Mouse (Mus musculus): ENCODE measurements at regions not wholly inside any gene's neighbourhood (a gene's known extent, or its start where the extent isn't known, plus 50 kb on each side); places are given as distances from the start of the nearest gene placed in this dataset.
A peak's percentile ranks its signal among the peaks of the same experiment; 100 is the strongest.

- Histone ChIP-seq H3K27me3 (ENCODE audit: insufficient read depth, low read length) (no peaks in the 10 kb centered on the region), H3K9ac (replicated peaks; ENCODE audit: low read length, poor library complexity, severe bottlenecking) (no peak overlapping the region)
- 95% methylated on average over 4 of the region's 4 CpGs for whole genome bisulfite sequencing
Measured at GRCm38 (mm10) chr13:101931264-101931663, 163.2 kb upstream of the Pik3r1 start.

DNA sequence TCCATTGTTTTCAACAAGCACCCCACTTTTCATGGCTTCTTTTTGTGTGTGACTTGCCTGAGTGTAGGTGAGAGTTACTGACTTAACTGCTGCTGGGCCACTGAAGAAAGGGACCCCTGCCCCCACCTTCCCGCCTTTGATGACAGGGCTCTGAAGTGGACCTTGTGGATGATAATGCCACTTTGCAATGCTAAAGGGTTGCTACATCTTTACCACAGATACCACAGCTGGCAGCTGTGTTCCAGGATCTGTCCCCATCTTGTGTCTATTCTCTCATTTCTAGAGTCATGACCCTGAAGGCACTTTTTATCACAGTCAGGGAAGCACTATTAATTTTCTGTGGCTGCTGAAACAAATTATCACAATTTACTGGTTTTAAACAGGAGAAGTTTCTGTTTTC, 163.9 kb upstream of the Pik3r1 start:
- no peaks in the 10 kb centered on the region for H3K9me3 ChIP-seq (ENCODE audit: low read length)
- DNase-seq (ENCODE audit: low spot score): no peak

More at GRCm38 (mm10) chr13:101931264-101931663, 163.2 kb upstream of the Pik3r1 start:
- ATAC-seq (ENCODE audit: low FRiP score) (no peak), DNase-seq (ENCODE audit: low spot score) (no peak)
- no peak for TF ChIP-seq CTCF (IDR thresholded peaks at IDR 0.05)
- H3K4me3 ChIP-seq (ENCODE audit: low read depth, low read length): no peak overlapping the region
- H3K9me3 ChIP-seq (ENCODE audit: low read length): no peaks in the 10 kb centered on the region
- no peaks in the 10 kb centered on the region for H3K4me1 ChIP-seq (ENCODE audit: insufficient read depth, low read length)
- H3K36me3 ChIP-seq (ENCODE audit: insufficient read depth, low read length): no peaks in the 10 kb centered on the region
- H3K4me2 ChIP-seq (ENCODE audit: low read depth, low read length, poor library complexity, severe bottlenecking): no peak overlapping the region
- no peak overlapping the region for H3K27ac ChIP-seq (ENCODE audit: low read depth, low read length)

DNA sequence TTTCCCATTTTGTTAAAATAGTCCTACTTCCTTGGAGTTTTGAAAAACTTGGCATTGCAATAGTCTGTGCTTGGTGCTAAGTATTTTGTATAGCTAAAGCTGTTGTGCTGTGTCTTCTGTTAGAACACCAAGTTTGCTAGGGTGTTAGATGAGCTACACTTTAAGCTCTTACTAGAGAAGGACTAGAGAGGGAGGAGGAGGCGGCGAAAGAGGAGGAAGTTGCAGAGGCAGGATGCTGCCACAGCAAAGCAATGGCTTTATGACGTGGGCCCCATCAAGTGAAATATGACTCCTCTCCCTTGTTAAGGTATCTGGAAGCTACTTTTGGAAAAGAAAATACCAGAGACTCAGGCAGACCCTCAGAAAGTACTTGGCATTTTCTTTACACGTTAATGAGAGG, 167.8 kb upstream of the Pik3r1 start:
- Histone ChIP-seq H3K36me3 (ENCODE audit: insufficient read depth, low read length) (no peaks in the 10 kb centered on the region), H3K9me3 (ENCODE audit: low read length) (no peaks in the 10 kb centered on the region), H3K4me1 (ENCODE audit: insufficient read depth, low read length) (no peaks in the 10 kb centered on the region), H3K27me3 (ENCODE audit: insufficient read depth, low read length) (no peaks in the 10 kb centered on the region), H3K27ac (ENCODE audit: low read depth, low read length) (no peak overlapping the region), H3K4me3 (ENCODE audit: low read depth, low read length) (no peak overlapping the region), H3K9ac (replicated peaks; ENCODE audit: low read length, poor library complexity, severe bottlenecking) (no peak overlapping the region), H3K4me2 (ENCODE audit: low read depth, low read length, poor library complexity, severe bottlenecking) (no peak overlapping the region)
- no peak for ATAC-seq (ENCODE audit: low FRiP score)
- WGBS: 66% methylated on average over 4 of the region's 4 CpGs
- DNase-seq (ENCODE audit: low spot score): no peak
- no peak for TF ChIP-seq CTCF (IDR thresholded peaks at IDR 0.05)

More for the DNA sequence above, 163.9 kb upstream of the Pik3r1 start:
- H3K27ac ChIP-seq (ENCODE audit: low read depth, low read length): no peak overlapping the region
- no peaks in the 10 kb centered on the region for H3K36me3 ChIP-seq (ENCODE audit: insufficient read depth, low read length)
- no peak overlapping the region for H3K4me2 ChIP-seq (ENCODE audit: low read depth, low read length, poor library complexity, severe bottlenecking)
- ATAC-seq (ENCODE audit: low FRiP score): no peak
- H3K9ac ChIP-seq (replicated peaks; ENCODE audit: low read length, poor library complexity, severe bottlenecking): no peak overlapping the region
- no peaks in the 10 kb centered on the region for H3K4me1 ChIP-seq (ENCODE audit: insufficient read depth, low read length)
- no peaks in the 10 kb centered on the region for H3K27me3 ChIP-seq (ENCODE audit: insufficient read depth, low read length)
- TF ChIP-seq CTCF (IDR thresholded peaks at IDR 0.05): no peak
- no peak overlapping the region for H3K4me3 ChIP-seq (ENCODE audit: low read depth, low read length)
- WGBS: 81% methylated on average over 1 of the region's 1 CpGs

DNA sequence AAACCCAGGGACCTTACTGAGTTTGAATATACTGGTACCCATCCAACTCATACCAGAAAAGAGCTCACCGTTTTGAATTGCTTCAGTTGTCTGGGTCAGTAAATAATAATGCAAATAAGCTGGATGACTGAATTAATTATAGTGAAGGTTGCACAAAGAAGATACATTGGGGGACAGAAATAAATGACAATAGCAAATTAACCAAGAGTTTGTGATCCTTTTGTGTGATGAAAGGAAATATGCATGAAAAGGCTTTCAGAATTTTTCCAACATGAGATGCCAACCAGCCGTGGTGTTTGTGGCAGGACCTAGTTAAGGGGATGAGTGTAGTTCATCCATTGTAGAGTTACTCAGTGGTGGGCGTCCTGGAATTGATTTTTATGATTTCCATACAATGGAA, 186.5 kb upstream of the Pik3r1 start:
- Histone ChIP-seq H3K4me3 (ENCODE audit: low read depth, low read length) (no peak overlapping the region), H3K9ac (replicated peaks; ENCODE audit: low read length, poor library complexity, severe bottlenecking) (no peak overlapping the region), H3K27ac (ENCODE audit: low read depth, low read length) (no peak overlapping the region), H3K27me3 (ENCODE audit: insufficient read depth, low read length) (no peaks in the 10 kb centered on the region), H3K4me1 (ENCODE audit: insufficient read depth, low read length) (no peaks in the 10 kb centered on the region), H3K4me2 (ENCODE audit: low read depth, low read length, poor library complexity, severe bottlenecking) (no peak overlapping the region), H3K36me3 (ENCODE audit: insufficient read depth, low read length) (no peaks in the 10 kb centered on the region), H3K9me3 (ENCODE audit: low read length) (no peaks in the 10 kb centered on the region)
- no peak for TF ChIP-seq CTCF (IDR thresholded peaks at IDR 0.05)
- DNase-seq (ENCODE audit: low spot score): no peak
- ATAC-seq (ENCODE audit: low FRiP score): no peak
- 53% methylated on average over 3 of the region's 3 CpGs for WGBS

- Histone ChIP-seq H3K4me2 (ENCODE audit: low read depth, low read length, poor library complexity, severe bottlenecking) (no peak overlapping the region), H3K27ac (ENCODE audit: low read depth, low read length) (no peak overlapping the region), H3K4me3 (ENCODE audit: low read depth, low read length) (no peak overlapping the region), H3K36me3 (ENCODE audit: insufficient read depth, low read length) (no peaks in the 10 kb centered on the region), H3K9me3 (ENCODE audit: low read length) (no peaks in the 10 kb centered on the region), H3K9ac (replicated peaks; ENCODE audit: low read length, poor library complexity, severe bottlenecking) (no peak overlapping the region), H3K4me1 (ENCODE audit: insufficient read depth, low read length) (no peaks in the 10 kb centered on the region), H3K27me3 (ENCODE audit: insufficient read depth, low read length) (no peaks in the 10 kb centered on the region)
- no peak for TF ChIP-seq CTCF (IDR thresholded peaks at IDR 0.05)
- ATAC-seq (ENCODE audit: low FRiP score) (peak; percentile 38; the same call in 1 of the 2 replicates), DNase-seq (ENCODE audit: low spot score) (peak; percentile 82)
- 43% methylated on average over 7 of the region's 7 CpGs for WGBS
Measured at GRCm38 (mm10) chr13:101955806-101956418, 187.9 kb upstream of the Pik3r1 start.

GRCm38 (mm10) chr13:101957782-101958181, 189.8 kb upstream of the Pik3r1 start:
- DNase-seq (ENCODE audit: low spot score) (peak; percentile 23), ATAC-seq (ENCODE audit: low FRiP score) (no peak)
- no peaks in the 10 kb centered on the region for H3K27me3 ChIP-seq (ENCODE audit: insufficient read depth, low read length)
- no peaks in the 10 kb centered on the region for H3K36me3 ChIP-seq (ENCODE audit: insufficient read depth, low read length)
- H3K4me2 ChIP-seq (ENCODE audit: low read depth, low read length, poor library complexity, severe bottlenecking): no peak overlapping the region
- no peak overlapping the region for H3K27ac ChIP-seq (ENCODE audit: low read depth, low read length)
- no peak for TF ChIP-seq CTCF (IDR thresholded peaks at IDR 0.05)
- H3K4me3 ChIP-seq (ENCODE audit: low read depth, low read length): no peak overlapping the region
- H3K9ac ChIP-seq (replicated peaks; ENCODE audit: low read length, poor library complexity, severe bottlenecking): no peak overlapping the region
- no peaks in the 10 kb centered on the region for H3K4me1 ChIP-seq (ENCODE audit: insufficient read depth, low read length)
- 58% methylated on average over 4 of the region's 4 CpGs for WGBS
- no peaks in the 10 kb centered on the region for H3K9me3 ChIP-seq (ENCODE audit: low read length)
